Mouse (Mus musculus): ENCODE data around the gene Olfr99. TPM values are rescaled to one million over a fixed set of nuclear protein-coding genes. Genes with fewer than 3 reads are reported as not detected.
A peak's percentile ranks its signal among the peaks of the same experiment; 100 is the strongest.
"Not testable (repeated sequence)": the region's sequence is repeated elsewhere in the genome, so short reads cannot be mapped to it uniquely, and the experiment has no call there.

Olfr99 gene
- total RNA-seq (2021), result not detected
- long read RNA-seq, experiment 1, result 0 reads
- long read RNA-seq, experiment 2, result 0 reads

GRCm38 (mm10) chr17:37283360-37283759, at the start of gene Olfr99:
Olfr99 (minus strand) TSS chr17:37283460.
- no peak for DNase-seq
- intact Hi-C loops (cut with DNase I; ENCODE audit: low total_unique reads), result no loop called here

GRCm38 (mm10) chr17:37316954-37317353, 33.7 kb upstream of the Olfr99 start, which contains the start of gene Olfr102:
Olfr102 (minus strand) TSS chr17:37317054.
- DNase-seq, result no peak
- intact Hi-C loops (cut with DNase I; ENCODE audit: low total_unique reads), result no loop called here

- DNase-seq, result no peak
- intact Hi-C loops (cut with DNase I; ENCODE audit: low total_unique reads), result no loop called here
Observed at GRCm38 (mm10) chr17:37310146-37310699, 27.0 kb upstream of the Olfr99 start.

- intact Hi-C loops (cut with DNase I; ENCODE audit: low total_unique reads), result no loop called here
- no peak for DNase-seq
Observed at GRCm38 (mm10) chr17:37308483-37308882, 25.2 kb upstream of the Olfr99 start.

GRCm38 (mm10) chr17:37304213-37304612, 21.0 kb upstream of the Olfr99 start, which contains the start of gene Olfr101:
Olfr101 (minus strand) TSS chr17:37304313.
- intact Hi-C loops (cut with DNase I; ENCODE audit: low total_unique reads), result no loop called here
- DNase-seq, result no peak

GRCm38 (mm10) chr17:37280331-37280730, 2.9 kb downstream of the Olfr99 start:
- intact Hi-C loops (cut with DNase I; ENCODE audit: low total_unique reads), result no loop called here
- DNase-seq, result peak; percentile 9

GRCm38 (mm10) chr17:37276573-37276972, 6.7 kb downstream of the Olfr99 start:
- intact Hi-C loops (cut with DNase I; ENCODE audit: low total_unique reads), result no loop called here
- DNase-seq, result no peak

GRCm38 (mm10) chr17:37275626-37276248, 7.5 kb downstream of the Olfr99 start:
- intact Hi-C loops (cut with DNase I; ENCODE audit: low total_unique reads), result no loop called here
- no peak for DNase-seq

GRCm38 (mm10) chr17:37270702-37271092, 12.6 kb downstream of the Olfr99 start:
- intact Hi-C loops (cut with DNase I; ENCODE audit: low total_unique reads), result no loop called here
- DNase-seq, result peak; percentile 32

- intact Hi-C loops (cut with DNase I; ENCODE audit: low total_unique reads), result no loop called here
- DNase-seq, result peak; percentile 75
Observed at GRCm38 (mm10) chr17:37270058-37270701, 13.1 kb downstream of the Olfr99 start, which contains the start of gene H2-M3. H2-M3 (plus strand) TSS chr17:37270220.

GRCm38 (mm10) chr17:37263626-37264025, 19.6 kb downstream of the Olfr99 start, which contains the start of gene Olfr98:
Olfr98 (minus strand) TSS chr17:37263749.
- intact Hi-C loops (cut with DNase I; ENCODE audit: low total_unique reads), result no loop called here
- no peak for DNase-seq

GRCm38 (mm10) chr17:37250544-37250943, 32.7 kb downstream of the Olfr99 start:
- DNase-seq, result no peak
- intact Hi-C loops (cut with DNase I; ENCODE audit: low total_unique reads), result no loop called here

GRCm38 (mm10) chr17:37249460-37249859, 33.8 kb downstream of the Olfr99 start:
- DNase-seq, result no peak
- intact Hi-C loops (cut with DNase I; ENCODE audit: low total_unique reads), result no loop called here

- no peak for DNase-seq
Observed at GRCm38 (mm10) chr17:37246715-37247114, 36.5 kb downstream of the Olfr99 start.

GRCm38 (mm10) chr17:37242198-37242597, 41.1 kb downstream of the Olfr99 start:
- intact Hi-C loops (cut with DNase I; ENCODE audit: low total_unique reads), result no loop called here
- no peak for DNase-seq

More at GRCm38 (mm10) chr17:37246715-37247114, 36.5 kb downstream of the Olfr99 start:
- intact Hi-C loops (cut with DNase I; ENCODE audit: low total_unique reads), result no loop called here

GRCm38 (mm10) chr17:37237230-37237629, 46.0 kb downstream of the Olfr99 start, which contains the start of gene Olfr97:
Olfr97 (minus strand) TSS chr17:37237330.
- intact Hi-C loops (cut with DNase I; ENCODE audit: low total_unique reads); DNase-seq: not testable (repeated sequence)

Other genes with a start within 250 kb of the Olfr99 start
- 10 to 100 TPM in 1 of 2 experiments, 1 to 10 TPM in 1; 9.8 to 10.3 TPM for gene Gabbr1, start 237.5 kb downstream of the Olfr99 start, total RNA-seq (2021)
- not detected for gene Olfr90, start 195.0 kb downstream of the Olfr99 start, total RNA-seq (2021)
- not detected for gene Olfr91, start 185.2 kb downstream of the Olfr99 start, total RNA-seq (2021)
- gene Olfr92, start 163.4 kb downstream of the Olfr99 start, total RNA-seq (2021), result not detected
- not detected for gene Olfr93, start 122.0 kb downstream of the Olfr99 start, total RNA-seq (2021)
- gene Ubd, start 89.6 kb downstream of the Olfr99 start, total RNA-seq (2021), result not detected
- gene Olfr94, start 82.5 kb downstream of the Olfr99 start, total RNA-seq (2021), result not detected
- gene Olfr95, start 70.3 kb downstream of the Olfr99 start, total RNA-seq (2021), result not detected
- gene Olfr96, start 63.3 kb downstream of the Olfr99 start, total RNA-seq (2021), result not detected
- gene Olfr97, start 46.1 kb downstream of the Olfr99 start, total RNA-seq (2021), result not detected
- not detected for gene Olfr98, start 19.7 kb downstream of the Olfr99 start, total RNA-seq (2021)
- 1 to 10 TPM; 1.3 to 1.6 TPM for gene H2-M3, start 13.2 kb downstream of the Olfr99 start, total RNA-seq (2021)
- gene Olfr101, start 20.9 kb upstream of the Olfr99 start, total RNA-seq (2021), result not detected
- not detected for gene Olfr102, start 33.6 kb upstream of the Olfr99 start, total RNA-seq (2021)
- not detected for gene Olfr103, start 56.2 kb upstream of the Olfr99 start, total RNA-seq (2021)
- gene Olfr104-ps, start 76.1 kb upstream of the Olfr99 start, total RNA-seq (2021), result not detected
- not detected for gene Olfr105-ps, start 95.6 kb upstream of the Olfr99 start, total RNA-seq (2021)
- not detected for gene Olfr106-ps, start 106.9 kb upstream of the Olfr99 start, total RNA-seq (2021)
- gene Olfr107, start 115.8 kb upstream of the Olfr99 start, total RNA-seq (2021), result not detected
- not detected for gene Olfr108, start 162.0 kb upstream of the Olfr99 start, total RNA-seq (2021)
- gene Olfr109, start 175.5 kb upstream of the Olfr99 start, total RNA-seq (2021), result not detected
- gene H2-M2, start 200.1 kb upstream of the Olfr99 start, total RNA-seq (2021), result not detected
- not detected for gene Olfr110, start 209.0 kb upstream of the Olfr99 start, total RNA-seq (2021)
- gene Olfr111, start 224.6 kb upstream of the Olfr99 start, total RNA-seq (2021), result not detected

All from gastrocnemius, postnatal 14 days (tissue).